Mouse (Mus musculus) lung, embryonic 16.5 days (tissue): Measurements from ENCODE around the gene Ctcfl. TPM values are rescaled to one million over a fixed set of nuclear protein-coding genes. Genes with fewer than 3 reads are reported as not detected.
"Not testable (repeated sequence)": the region's sequence is repeated elsewhere in the genome, so short reads cannot be mapped to it uniquely, and the experiment has no call there.

Experiments
- ATAC-seq: fragments of 200-750 bp; cut with Nextera tagmentation; 2 replicates; pipeline ENCODE4 v1.8.0; 2017; ENCODE audit warnings: low read depth, mild to moderate bottlenecking, moderate library complexity
- H3K27ac ChIP-seq: fragments of 300-500 bp; sonication (generic); 2 replicates; pipeline ENCODE4 v1.5.1; 2014; ENCODE audit warnings: mild to moderate bottlenecking, control low read depth, low read length
- H3K27me3 ChIP-seq: fragments of 300-500 bp; sonication (generic); 2 replicates; pipeline ENCODE4 v1.6.1; 2014; ENCODE audit warnings: low read depth, low read length, mixed read lengths; ENCODE audit not compliant: control insufficient read depth, insufficient read depth
- H3K36me3 ChIP-seq: fragments of 300-500 bp; sonication (generic); 2 replicates; pipeline ENCODE4 v1.6.1; 2014; ENCODE audit warnings: low read length; ENCODE audit not compliant: control insufficient read depth, insufficient read depth
- H3K4me1 ChIP-seq: fragments of 300-500 bp; sonication (generic); replicated peaks from 2 replicates; pipeline ENCODE4 v1.6.1; 2014; ENCODE audit warnings: low read length, mixed read lengths; ENCODE audit not compliant: control insufficient read depth, insufficient read depth
- H3K4me2 ChIP-seq: fragments of 300-500 bp; sonication (generic); 2 replicates; pipeline ENCODE4 v1.6.1; 2014; ENCODE audit warnings: low read depth, low read length, control low read depth
- H3K4me3 ChIP-seq: fragments of 300-500 bp; sonication (generic); 2 replicates; pipeline ENCODE4 v1.5.1; 2014; ENCODE audit warnings: mild to moderate bottlenecking, low read length, control low read depth
- H3K9ac ChIP-seq: fragments of 300-500 bp; sonication (generic); 2 replicates; pipeline ENCODE4 v1.6.1; 2014; ENCODE audit warnings: low read length, control low read depth
- H3K9me3 ChIP-seq: fragments of 300-500 bp; sonication (generic); 2 replicates; pipeline ENCODE4 v1.6.1; 2016; ENCODE audit warnings: low read length; ENCODE audit not compliant: control insufficient read depth
- WGBS: fragments of 180-500 bp; shearing (Covaris S2); extraction: QIAGEN DNeasy Blood & Tissue Kit; methylation state at CpG from one replicate; pipeline ENCODE4 v1.1.7; 2014; 5-methylcytosine and 5-hydroxymethylcytosine counted together
- polyA plus RNA-seq: library from polyadenylated mRNA; unstranded; fragments of >200 nt; fragmentation: Nextera tagmentation; extraction: Ambion mirVana; gene quantifications from 2 replicates; pipeline ENCODE4 v1.2.1, GENCODE M21; 2015

Gene Ctcfl
- polyA plus RNA-seq, 1 experiment from 2014 or later, result 0.16 TPM

GRCm38 (mm10) chr2:173129111-173129510, 9.8 kb upstream of the Ctcfl start:
- H3K4me3 ChIP-seq, result no peak overlapping the region
- H3K9ac ChIP-seq, result no peak overlapping the region
- H3K4me1 ChIP-seq, result no peaks in the 10 kb centered on the region
- ATAC-seq, result no peak
- no peak overlapping the region for H3K27ac ChIP-seq
- WGBS, result 61% methylated on average over 2 of the region's 2 CpGs
- H3K27me3 ChIP-seq, result no peaks in the 10 kb centered on the region
- no peaks in the 10 kb centered on the region for H3K9me3 ChIP-seq
- H3K4me2 ChIP-seq, result no peak overlapping the region
- H3K36me3 ChIP-seq, result no peaks in the 10 kb centered on the region

DNA sequence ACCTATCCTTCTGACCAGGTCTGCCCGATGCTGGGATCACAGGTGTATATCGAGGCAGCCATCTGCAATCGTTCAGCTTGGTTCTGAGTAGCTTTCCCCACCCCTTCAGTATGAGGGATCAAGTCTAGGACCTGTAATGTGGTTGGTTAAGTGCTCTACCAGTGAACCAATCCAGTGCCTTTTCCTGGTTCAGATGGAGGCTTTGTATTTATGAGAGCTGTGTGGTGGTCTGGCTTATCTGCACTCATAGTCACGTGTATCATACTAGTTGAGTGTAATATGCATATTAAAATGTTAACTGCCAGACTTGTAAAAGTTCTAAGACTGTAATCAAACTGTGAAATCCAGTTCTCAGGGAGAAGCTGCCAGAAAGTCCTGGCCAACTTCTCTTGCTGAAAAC, 7.1 kb upstream of the Ctcfl start:
- Histone ChIP-seq H3K27ac (no peak overlapping the region), H3K27me3 (no peaks in the 10 kb centered on the region), H3K4me2 (no peak overlapping the region), H3K9me3 (no peaks in the 10 kb centered on the region), H3K9ac (no peak overlapping the region), H3K4me3 (no peak overlapping the region), H3K36me3 (no peaks in the 10 kb centered on the region), H3K4me1 (no peaks in the 10 kb centered on the region)
- ATAC-seq, result no peak
- 79% methylated on average over 4 of the region's 4 CpGs for WGBS

GRCm38 (mm10) chr2:173124022-173124735, 4.9 kb upstream of the Ctcfl start:
- no peak for ATAC-seq

DNA sequence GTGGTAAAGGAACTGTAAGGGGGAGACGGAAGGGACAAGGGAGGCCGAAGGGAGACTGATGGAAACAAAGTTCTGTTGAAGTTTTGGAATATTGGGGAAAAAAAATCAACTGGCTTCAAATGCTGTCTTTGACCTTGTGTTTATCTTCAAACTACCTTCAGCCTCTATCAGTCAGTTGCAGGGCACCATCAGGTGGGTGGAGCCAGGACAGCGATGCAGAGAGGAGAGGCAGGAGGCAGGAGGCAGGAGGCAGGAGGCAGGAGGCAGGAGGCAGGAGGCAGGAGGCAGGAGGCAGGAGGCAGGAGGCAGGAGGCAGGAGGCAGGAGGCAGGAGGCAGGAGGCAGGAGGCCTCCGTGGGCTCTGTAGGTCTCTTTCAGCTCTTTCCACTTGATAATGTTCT, 792 bp upstream of the Ctcfl start:
- H3K27me3 ChIP-seq, ATAC-seq, H3K9ac ChIP-seq, H3K4me2 ChIP-seq, H3K4me3 ChIP-seq, H3K4me1 ChIP-seq, H3K27ac ChIP-seq, H3K36me3 ChIP-seq, H3K9me3 ChIP-seq: not testable (repeated sequence)
- WGBS, result 58% methylated on average over 4 of the region's 4 CpGs

More at GRCm38 (mm10) chr2:173124022-173124735, 4.9 kb upstream of the Ctcfl start:
- no peaks in the 10 kb centered on the region for H3K4me1 ChIP-seq
- H3K4me2 ChIP-seq, result no peak overlapping the region
- H3K36me3 ChIP-seq, result no peaks in the 10 kb centered on the region
- no peak overlapping the region for H3K9ac ChIP-seq
- H3K9me3 ChIP-seq, result no peaks in the 10 kb centered on the region
- WGBS, result 79% methylated on average over 7 of the region's 7 CpGs
- H3K27ac ChIP-seq, result no peak overlapping the region
- no peak overlapping the region for H3K4me3 ChIP-seq
- H3K27me3 ChIP-seq, result no peaks in the 10 kb centered on the region

DNA sequence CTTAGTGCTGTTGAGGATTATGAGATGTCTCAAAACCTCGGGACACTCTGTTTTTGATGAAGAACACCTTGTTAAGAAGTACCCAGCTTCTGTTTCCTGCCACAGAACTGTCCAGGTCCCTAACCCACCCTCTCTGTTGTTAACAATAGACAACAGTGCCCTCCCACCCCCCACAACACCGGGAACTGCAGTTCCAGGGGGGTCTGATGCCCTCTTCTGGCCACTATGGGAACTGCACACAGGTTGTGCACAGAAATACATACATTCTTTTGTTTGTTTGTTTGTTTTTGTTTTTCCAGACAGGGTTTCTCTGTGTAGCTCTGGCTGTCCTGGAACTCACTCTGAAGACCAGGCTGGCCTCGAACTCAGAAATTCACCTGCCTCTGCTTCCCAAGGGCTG, 5.5 kb downstream of the Ctcfl start:
- WGBS, result 57% methylated on average over 3 of the region's 3 CpGs
- H3K27me3 ChIP-seq, H3K9me3 ChIP-seq, ATAC-seq, H3K27ac ChIP-seq, H3K4me2 ChIP-seq, H3K36me3 ChIP-seq, H3K9ac ChIP-seq, H3K4me3 ChIP-seq, H3K4me1 ChIP-seq: not testable (repeated sequence)

DNA sequence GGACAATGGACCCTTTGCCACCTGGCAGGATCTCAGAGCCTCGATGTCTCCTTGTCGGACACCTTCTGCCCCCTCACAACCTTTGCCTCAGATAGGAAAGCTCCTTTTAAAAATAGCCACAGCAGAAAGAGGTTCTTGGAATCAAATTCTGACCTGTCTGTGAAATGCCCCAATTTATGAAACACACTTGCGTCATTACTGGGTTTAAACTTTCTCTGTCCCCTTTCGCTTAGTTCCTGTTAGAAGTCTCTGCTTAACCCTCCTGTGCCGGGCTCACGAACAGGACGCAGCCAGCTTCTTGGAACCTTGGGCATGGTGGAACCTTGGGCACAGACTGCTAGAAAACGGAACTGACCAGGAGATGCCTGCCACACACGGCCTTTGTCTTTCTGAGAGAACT, 8.8 kb downstream of the Ctcfl start:
- Histone ChIP-seq H3K9ac (no peak overlapping the region), H3K4me1 (no peaks in the 10 kb centered on the region), H3K4me3 (no peak overlapping the region), H3K27me3 (peaks cover 5% of the 10 kb centered on the region; the same call in 1 of the 2 replicates), H3K9me3 (peaks cover 3% of the 10 kb centered on the region; the same call in 1 of the 2 replicates), H3K36me3 (no peaks in the 10 kb centered on the region), H3K4me2 (no peak overlapping the region), H3K27ac (no peak overlapping the region)
- 84% methylated on average over 9 of the region's 9 CpGs for WGBS
- no peak for ATAC-seq

DNA sequence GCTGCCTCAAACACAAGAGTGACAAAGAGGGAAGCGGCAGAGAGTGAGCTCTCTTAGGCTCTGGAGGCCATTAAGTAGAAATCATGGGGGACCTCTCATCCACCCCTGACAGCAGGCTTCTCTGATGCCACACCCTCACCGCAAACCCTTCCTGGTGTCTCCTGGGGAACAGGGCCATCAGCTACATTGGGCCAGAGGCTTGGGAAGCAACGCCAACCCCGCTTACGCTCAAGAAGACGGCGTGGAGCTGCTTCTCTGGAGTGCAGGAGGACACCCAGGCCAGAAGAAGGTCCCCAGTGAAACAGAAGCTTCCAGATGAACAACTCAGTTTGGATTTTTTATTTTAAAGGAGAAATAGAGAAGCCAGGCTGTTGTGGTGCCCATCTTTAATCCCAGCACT, 9.8 kb downstream of the Ctcfl start:
- WGBS, result 89% methylated on average over 7 of the region's 7 CpGs
- no peak overlapping the region for H3K27ac ChIP-seq
- no peak for ATAC-seq
- peaks cover 5% of the 10 kb centered on the region; the same call in 1 of the 2 replicates for H3K27me3 ChIP-seq
- no peaks in the 10 kb centered on the region for H3K4me1 ChIP-seq
- peaks cover 3% of the 10 kb centered on the region; the same call in 1 of the 2 replicates for H3K9me3 ChIP-seq
- no peak overlapping the region for H3K4me3 ChIP-seq
- H3K4me2 ChIP-seq, result no peak overlapping the region
- no peak overlapping the region for H3K9ac ChIP-seq
- no peaks in the 10 kb centered on the region for H3K36me3 ChIP-seq

DNA sequence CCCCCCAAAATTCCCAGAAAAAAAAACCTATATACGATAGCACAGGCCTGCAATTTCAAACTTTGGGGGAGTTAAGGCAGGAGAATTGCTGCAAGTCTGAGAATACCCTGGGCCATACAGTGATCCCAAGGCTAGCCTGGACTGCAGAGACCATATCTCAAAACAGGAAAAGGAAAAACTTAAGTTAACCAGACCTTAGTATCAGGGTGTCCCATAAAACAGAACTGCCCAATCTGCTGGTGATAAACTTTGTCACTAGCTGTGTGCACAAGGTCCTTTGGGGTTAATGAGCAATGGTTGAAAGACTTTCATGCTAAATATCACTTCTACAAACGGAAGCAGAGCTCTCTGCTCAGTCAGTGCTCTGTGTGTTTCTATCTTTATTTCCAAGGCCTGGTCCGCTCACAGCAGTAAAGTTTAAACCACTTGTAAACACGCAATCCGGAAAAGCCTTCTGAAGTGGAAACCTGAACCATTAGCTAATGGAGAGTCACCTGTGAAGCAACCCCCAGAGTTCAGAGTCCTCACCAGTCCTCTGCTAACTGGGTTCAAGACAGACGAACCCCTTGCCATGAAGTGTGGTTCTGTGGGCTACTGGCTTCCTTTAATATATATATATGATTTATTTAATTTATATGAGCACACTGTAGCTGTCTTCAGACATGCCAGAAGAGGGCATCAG, 10.7 kb downstream of the Ctcfl start:
- 62% methylated on average over 6 of the region's 6 CpGs for WGBS
- ATAC-seq, result no peak
- Histone ChIP-seq H3K9ac (no peak overlapping the region), H3K4me2 (no peak overlapping the region), H3K27me3 (peaks cover 5% of the 10 kb centered on the region; the same call in 1 of the 2 replicates), H3K36me3 (no peaks in the 10 kb centered on the region), H3K4me1 (no peaks in the 10 kb centered on the region), H3K4me3 (no peak overlapping the region), H3K9me3 (no peaks in the 10 kb centered on the region), H3K27ac (no peak overlapping the region)

- WGBS, result 16% methylated on average over 14 of the region's 14 CpGs
- no peaks in the 10 kb centered on the region for H3K4me1 ChIP-seq
- H3K9ac ChIP-seq, result no peak overlapping the region
- H3K27ac ChIP-seq, result no peak overlapping the region
- no peaks in the 10 kb centered on the region for H3K36me3 ChIP-seq
- peaks cover 5% of the 10 kb centered on the region; the same call in 1 of the 2 replicates for H3K27me3 ChIP-seq
- no peak overlapping the region for H3K4me2 ChIP-seq
- no peak overlapping the region for H3K4me3 ChIP-seq
- 0 out of 2 replicates have a peak, but pooled peaks have one; percentile 41 for ATAC-seq
- H3K9me3 ChIP-seq, result no peaks in the 10 kb centered on the region
Measured at GRCm38 (mm10) chr2:173106889-173107785, 12.2 kb downstream of the Ctcfl start.
